Mouse (Mus musculus) T-helper 2 cell (primary cell): ENCODE results near the gene F11r.

ENCODE experiments used
- in situ Hi-C: fragments of 300-600 bp; cut with MboI, MseI; formaldehyde crosslinking; loops from one replicate; pipeline ENCODE4 v1.15.1; 2025; ENCODE audit warnings: high pct_unique_total_duplicates

F11r gene

GRCm38 (mm10) chr1:171470371-171470871 is 33.1 kb downstream of the F11r start:
- in situ Hi-C loops, result loop anchor here (10.0 kb wide), 1 partner anchor 106 kb away; the partner anchor contains the start of gene Klhdc9

DNA sequence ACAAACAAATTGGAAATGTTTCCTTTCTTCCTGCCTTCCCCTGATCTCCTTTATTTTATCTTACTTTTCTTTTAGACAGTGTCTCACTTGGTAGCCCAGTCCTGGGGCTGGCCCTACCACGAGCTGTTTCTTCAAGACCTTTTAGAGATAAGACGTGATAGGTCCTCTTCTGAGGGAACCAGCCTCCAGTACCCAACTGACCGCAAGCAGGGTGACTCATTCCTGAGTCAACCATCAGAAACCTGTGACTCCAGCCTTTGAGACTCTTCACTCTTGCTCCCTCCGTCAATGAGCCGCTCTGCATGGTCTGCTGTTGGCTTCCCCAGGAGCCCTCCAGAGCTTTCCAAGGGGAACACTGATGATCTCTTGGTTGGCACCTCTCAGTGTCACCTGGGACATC is 33.6 kb downstream of the F11r start:
- in situ Hi-C loops, result loop anchor here (10.0 kb wide), 1 partner anchor 106 kb away; the partner anchor contains the start of gene Klhdc9

DNA sequence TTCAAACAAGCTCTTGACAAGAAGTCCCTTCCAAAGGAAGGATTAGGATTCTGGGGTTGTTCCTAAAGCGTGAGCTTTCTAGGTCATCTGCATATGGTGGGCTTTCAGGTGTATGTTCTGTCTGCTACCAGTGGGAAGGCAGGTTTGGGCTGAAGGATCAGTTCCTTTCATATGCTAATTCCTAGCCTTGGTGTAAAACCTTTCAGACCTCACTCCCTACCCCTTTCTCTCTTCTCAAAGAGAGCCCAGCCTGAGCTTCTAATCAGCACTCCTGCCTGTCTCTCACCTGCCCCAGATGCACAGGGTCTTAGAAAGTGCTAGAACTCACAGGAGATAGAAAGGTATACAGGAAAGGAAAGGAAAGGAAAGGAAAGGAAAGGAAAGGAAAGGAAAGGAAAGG is 34.1 kb downstream of the F11r start:
- in situ Hi-C loops, result loop anchor here (10.0 kb wide), 1 partner anchor 107 kb away; the partner anchor contains the start of gene Klhdc9

DNA sequence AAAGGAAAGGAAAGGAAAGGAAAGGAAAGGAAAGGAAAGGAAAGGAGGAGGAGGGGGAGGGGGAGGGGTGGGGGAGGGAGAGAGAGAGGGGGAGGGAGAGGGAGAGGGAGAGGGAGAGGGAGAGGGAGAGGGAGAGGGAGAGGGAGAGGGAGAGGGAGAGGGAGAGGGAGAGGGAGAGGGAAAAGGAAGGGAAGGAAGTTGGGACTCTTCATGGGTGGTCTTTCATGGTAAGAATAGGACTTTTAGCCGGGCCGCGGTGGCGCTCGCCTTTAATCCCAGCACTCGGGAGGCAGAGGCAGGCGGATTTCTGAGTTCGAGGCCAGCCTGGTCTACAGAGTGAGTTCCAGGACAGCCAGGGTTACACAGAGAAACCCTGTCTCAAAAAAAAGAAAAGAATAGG is 34.6 kb downstream of the F11r start:
- in situ Hi-C loops, result loop anchor here (10.0 kb wide), 1 partner anchor 107 kb away; the partner anchor contains the start of gene Klhdc9

- in situ Hi-C loops, result loop anchor here (10.0 kb wide), 1 partner anchor 109 kb away; the partner anchor contains the start of gene Klhdc9
Observed at GRCm38 (mm10) chr1:171473506-171473905, 36.2 kb downstream of the F11r start.

- in situ Hi-C loops, result loop anchor here (10.0 kb wide), 1 partner anchor 109 kb away; the partner anchor contains the start of gene Klhdc9
Observed at GRCm38 (mm10) chr1:171473920-171474640, 36.7 kb downstream of the F11r start.

GRCm38 (mm10) chr1:171477123-171477522 is 39.8 kb downstream of the F11r start:
- in situ Hi-C loops, result loop anchor here (10.0 to 25.0 kb wide), 2 partner anchors 112 to 540 kb away; partner anchors contain the start of genes Fcrla and Klhdc9

DNA sequence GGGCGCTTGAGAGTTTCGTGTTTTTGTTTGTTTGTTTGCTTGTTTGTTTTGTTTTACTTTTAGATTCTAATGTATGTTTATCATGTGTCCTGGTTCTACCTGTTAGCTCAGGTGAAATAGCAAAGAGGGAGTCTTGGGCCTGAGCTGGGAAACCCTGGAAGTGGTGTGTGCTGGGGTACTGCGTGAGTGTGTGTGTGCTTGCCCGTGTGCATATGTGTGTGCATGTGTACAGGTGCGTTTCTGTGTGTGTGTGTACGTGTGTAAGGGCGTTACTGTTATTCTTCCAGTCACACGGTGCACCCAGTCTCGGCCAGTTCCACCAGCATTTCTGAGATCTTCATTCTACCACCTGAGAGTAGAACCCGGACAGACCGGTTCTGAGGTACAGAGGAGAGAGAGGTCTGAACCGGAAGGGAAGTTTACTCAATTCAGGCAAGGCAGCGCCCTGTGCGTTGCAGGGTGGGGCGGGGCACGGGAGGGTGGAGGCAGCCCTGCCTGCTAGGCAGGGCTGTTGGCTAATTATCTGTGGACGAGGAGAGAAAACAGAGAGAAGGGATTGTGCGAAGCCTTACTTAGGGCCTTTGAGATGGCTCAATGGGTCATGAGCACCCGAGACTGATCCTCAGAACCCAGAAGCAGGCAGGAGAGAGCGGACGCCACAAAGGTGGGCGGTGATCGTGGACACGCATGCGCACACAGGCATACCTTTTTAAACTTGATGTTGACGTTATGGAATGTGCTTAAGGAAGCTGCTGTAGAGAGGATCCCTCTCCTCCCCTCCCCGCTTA is 40.6 kb downstream of the F11r start:
- in situ Hi-C loops, result loop anchor here (10.0 to 25.0 kb wide), 2 partner anchors 113 to 541 kb away; partner anchors contain the start of genes Fcrla and Klhdc9

DNA sequence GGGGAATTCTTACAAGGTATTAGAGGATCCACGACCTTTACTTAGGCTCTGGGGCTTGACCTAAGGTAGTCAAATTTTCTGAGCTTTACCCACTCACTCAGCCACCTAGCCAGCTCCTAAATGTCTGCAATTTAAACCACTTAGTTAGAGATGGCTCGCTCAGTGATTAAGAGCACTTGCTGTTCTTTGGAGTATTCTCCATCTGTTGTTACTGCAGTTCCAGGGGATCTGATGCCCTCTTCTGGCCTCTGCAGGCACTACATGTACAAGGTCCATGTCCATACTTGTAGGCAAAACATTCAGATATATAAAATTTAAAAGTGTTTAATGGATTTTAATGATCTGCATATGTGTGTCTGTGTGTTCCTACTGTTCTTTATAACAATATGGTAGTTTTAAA is 41.6 kb downstream of the F11r start:
- in situ Hi-C loops, result loop anchor here (10.0 to 25.0 kb wide), 2 partner anchors 114 to 542 kb away; partner anchors contain the start of genes Fcrla and Klhdc9

- in situ Hi-C loops, result loop anchor here (25.0 kb wide), 1 partner anchor 557 kb away; the partner anchor contains the start of gene Fcrla
Observed at GRCm38 (mm10) chr1:171494241-171494640, 56.9 kb downstream of the F11r start.

GRCm38 (mm10) chr1:171495371-171495770 is 58.0 kb downstream of the F11r start:
- in situ Hi-C loops, result loop anchor here (25.0 kb wide), 1 partner anchor 558 kb away; the partner anchor contains the start of gene Fcrla

GRCm38 (mm10) chr1:171499856-171500255 is 62.5 kb downstream of the F11r start:
- in situ Hi-C loops, result loop anchor here (25.0 kb wide), 1 partner anchor 563 kb away; the partner anchor contains the start of gene Fcrla

DNA sequence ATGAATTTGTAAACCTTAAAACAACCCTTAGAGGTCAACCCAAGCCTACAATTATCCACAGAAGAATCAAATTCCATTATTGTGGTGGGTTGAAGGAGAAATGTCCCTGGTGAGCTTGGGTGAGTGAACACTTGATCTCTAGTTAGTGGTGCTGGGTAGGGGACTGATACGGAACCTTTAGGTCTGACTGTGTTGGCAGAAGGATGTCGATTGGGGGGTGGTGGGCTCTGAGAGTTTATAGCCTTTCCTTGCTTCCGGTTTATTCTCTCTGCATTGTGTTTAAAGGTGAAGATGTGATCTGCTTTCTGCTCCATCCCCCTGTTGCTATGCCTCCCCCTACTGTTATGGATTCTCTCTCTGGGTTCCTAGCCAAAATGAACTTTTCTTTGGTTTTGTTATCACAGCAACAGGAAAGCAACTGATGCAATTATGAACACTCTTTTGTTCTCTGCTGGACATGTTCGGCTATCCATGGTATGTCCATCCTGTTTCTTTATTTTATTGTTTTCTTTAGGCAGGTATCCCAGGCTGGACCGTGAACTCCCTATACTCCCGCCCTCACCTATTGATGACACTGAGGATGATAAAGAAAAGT is 63.8 kb downstream of the F11r start:
- in situ Hi-C loops, result no loop called here

DNA sequence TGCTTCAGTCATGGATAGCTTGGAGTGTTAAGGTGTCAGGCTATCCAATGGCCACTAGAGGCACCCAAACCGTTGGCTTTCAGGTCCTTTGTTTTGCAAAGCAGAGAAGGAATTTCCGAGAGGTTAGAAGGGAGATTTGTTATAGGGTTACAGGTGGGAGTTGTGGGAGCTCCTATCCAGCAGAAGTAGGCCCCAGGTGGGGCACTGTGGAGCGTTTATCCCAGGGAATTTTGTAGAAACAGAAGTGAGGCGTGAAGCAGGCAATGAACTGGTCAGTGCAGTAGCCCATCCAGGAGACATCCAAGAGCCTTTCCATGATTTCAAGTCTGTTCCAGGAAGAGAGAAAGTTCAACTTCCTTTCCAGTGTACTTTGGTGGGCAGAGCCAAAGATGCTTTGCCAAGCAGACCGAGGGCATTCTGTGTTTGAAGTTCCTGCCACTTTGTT is 64.3 kb downstream of the F11r start:
- in situ Hi-C loops, result no loop called here

DNA sequence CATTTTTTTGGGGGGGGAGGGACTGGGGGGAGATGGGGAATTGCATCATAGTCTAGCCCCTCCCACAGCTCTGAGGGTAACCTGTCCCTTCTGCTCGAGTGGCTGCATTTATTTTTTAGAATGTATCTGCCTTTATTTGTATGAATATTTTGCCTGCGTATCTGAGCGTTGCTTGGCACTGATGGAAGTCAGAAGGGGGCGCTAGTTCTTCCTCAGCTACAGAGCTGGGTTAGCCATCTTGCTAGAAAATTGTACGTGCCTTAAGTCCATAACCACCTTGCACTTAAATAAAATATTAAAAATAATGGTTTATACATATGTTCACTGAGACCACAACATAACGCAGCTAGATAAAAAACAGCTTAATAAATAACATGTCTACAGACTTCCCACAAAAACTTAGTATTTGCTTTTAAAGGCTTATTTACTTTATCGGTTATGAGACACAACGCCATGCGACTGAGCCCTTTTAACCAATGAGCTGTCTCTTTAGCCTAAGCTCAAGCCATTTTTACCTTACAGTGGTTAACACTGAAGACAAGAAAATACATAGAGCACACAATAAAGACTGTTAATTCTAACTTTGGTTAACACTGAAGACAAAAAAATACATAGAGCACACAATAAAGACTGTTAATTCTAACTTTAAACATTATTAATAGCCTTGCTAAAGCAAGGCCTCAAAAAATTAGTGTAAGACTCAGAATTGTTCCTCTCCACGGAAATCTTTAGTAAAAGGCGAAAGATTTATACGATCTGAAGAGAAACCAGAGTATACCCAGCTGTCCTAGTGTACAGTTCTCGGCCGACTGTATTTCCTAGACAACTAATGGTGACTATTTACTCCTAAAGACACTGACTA is 65.3 kb downstream of the F11r start:
- in situ Hi-C loops, result no loop called here

GRCm38 (mm10) chr1:171503250-171503591 is 65.9 kb downstream of the F11r start, which contains the start of gene Alyref2:
TSS of gene Alyref2 (plus strand) at chr1:171503478.
- in situ Hi-C loops, result no loop called here

DNA sequence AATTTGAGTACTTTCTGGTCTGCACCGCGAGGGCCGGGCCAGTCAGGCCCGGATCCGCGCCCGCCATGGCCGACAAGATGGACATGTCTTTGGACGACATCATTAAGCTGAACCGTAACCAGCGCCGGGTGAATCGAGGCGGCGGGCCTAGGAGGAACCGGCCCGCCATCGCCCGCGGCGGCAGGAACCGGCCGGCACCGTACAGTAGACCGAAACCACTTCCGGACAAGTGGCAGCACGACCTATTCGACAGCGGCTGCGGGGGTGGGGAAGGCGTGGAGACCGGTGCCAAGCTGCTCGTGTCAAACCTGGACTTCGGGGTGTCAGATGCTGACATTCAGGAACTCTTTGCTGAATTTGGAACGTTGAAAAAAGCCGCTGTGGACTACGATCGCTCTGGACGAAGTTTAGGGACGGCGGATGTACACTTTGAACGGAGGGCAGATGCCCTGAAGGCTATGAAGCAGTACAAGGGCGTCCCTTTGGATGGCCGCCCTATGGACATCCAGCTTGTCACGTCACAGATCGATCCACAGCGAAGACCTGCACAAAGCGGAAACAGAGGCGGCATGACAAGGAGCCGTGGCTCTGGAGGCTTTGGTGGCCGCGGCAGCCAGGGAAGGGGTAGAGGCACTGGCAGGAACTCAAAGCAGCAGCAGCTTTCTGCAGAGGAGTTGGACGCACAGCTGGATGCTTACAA is 66.4 kb downstream of the F11r start:
- in situ Hi-C loops, result no loop called here

DNA sequence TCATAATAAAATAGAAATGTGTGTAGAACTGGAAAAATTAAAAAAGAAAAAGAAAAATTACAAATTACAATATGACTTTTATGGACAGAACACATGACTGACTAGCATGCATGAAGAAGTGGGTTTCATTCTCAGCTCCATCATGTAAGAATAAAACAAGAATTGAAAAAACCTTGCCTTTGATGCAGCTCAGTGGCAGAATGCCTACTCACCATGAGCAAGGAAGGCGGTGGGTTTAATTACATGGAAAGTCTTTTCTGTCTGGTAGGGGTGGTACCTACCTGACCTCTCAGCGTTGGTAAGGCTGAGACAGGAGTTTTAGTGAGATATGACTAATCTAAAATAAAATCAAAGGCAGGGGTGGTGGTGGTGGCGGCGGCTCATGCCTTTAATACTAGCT is 67.3 kb downstream of the F11r start:
- in situ Hi-C loops, result no loop called here

GRCm38 (mm10) chr1:171513234-171513633 is 75.9 kb downstream of the F11r start:
- in situ Hi-C loops, result no loop called here

DNA sequence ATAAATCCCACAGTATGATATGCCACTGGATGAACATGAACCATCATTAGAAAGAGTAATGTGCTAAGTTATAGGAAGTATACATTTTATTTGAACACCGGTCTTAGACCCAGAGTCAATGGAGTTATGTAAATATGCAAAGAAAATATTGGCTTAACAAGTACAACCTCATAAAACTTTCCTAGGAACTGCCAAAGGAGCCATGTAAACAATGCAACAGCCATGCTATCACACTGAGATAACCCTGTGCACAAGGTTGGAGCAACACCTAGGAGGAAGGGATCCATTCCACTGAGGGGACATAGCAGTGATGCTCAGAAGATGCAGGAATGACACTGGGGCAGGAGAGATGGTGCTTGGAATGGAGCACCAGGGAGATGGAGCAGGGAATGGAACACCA is 76.4 kb downstream of the F11r start:
- in situ Hi-C loops, result no loop called here
